Mouse (Mus musculus) heart, adult 11 months (tissue): ENCODE data around the gene Tmem159.

Experiments used
- DNase-seq: peaks from one replicate; pipeline ENCODE4 v3.0.0; 2022

Tmem159 gene

DNA sequence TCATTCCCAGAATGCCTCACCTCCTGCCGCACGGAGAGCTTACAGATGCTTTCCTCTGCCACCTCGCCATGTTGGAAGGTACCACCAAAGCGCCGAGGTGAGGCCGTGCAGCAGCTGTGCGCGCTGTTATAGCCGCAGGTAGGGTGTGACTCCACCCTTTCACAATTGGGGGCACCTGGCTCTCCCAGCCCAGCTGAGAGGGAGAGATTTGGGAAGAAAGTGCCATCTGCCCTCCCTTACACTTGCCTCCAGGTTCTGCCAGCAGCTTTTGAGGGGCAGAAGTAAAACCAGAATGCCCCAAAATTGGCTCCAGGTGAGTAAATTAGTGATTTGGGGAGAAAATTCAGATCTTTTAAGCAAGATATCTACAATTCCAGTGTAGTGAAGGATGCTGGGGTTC lies 43.0 kb downstream of the Tmem159 start, which contains the start of gene Zp2:
Gene Zp2, minus strand, starts transcription at position 101 of the 400 bp plus-strand sequence.
- DNase-seq, result peak; percentile 55

DNA sequence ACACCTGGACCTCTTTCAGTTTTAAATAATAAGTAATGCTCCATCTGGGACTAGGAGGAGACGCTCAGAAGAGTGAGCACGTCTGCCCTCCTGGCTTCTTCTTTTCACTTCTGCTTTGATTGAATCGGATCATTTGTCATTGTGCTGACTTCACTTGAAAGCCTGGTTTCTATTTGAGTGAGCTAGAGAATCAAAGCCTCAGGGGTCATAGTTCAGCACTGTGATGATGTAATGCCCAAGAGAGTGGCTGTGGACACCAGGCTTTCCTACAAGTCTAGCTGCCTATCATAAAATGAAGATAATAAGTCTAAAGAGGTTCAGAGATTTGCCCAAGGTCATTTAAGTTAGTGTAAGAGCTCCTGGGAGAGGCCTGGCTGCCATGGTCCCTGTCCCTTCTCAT lies 48.1 kb downstream of the Tmem159 start:
- peak; percentile 92 for DNase-seq

- DNase-seq, result no peak
Measured at GRCm38 (mm10) chr7:120150898-120151297, 48.7 kb downstream of the Tmem159 start.

GRCm38 (mm10) chr7:120156841-120157409 lies 54.8 kb downstream of the Tmem159 start:
- DNase-seq, result no peak

- DNase-seq, result peak; percentile 6
Measured at GRCm38 (mm10) chr7:120157575-120158061, 55.5 kb downstream of the Tmem159 start.

GRCm38 (mm10) chr7:120158121-120158613 lies 56.0 kb downstream of the Tmem159 start:
- DNase-seq, result peak; percentile 68

DNA sequence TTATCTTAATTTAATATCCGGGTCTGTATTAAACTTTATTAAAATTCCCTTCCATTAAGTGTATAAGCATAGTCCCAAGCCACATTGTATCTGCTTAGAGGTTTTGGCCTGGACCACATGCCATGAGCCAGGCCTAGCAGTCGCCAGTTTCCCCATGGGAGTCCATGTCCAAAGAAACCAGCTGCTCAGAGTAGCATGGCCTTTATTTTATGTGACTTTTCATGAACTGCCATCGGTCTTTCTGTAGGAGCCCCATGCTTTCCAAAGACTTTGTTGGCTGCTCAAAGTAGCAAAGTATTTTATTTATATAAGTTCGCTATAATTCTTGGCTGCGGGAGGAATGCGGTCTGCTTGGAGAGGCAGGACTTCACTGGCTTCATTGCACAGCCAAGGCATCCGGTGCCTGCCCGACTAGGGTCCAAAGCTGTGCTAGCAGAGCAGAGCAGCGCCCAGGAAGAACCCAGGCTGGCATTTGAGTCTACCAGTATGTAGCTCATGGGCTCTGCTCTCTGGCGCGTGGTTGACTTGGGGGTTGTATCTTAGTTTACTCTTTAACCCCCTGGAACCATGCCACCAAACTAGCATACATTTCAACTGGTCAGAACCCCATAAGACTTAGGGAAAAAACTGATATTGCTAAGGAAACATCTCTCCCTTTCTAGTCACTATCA lies 61.6 kb downstream of the Tmem159 start:
- DNase-seq, result peak; percentile 84
